Mouse (Mus musculus): Measurements from ENCODE around the gene Stat5b.
A peak's percentile ranks its signal among the peaks of the same experiment; 100 is the strongest.

The Stat5b gene

GRCm38 (mm10) chr11:100840866-100841265 lies 9.7 kb downstream of the Stat5b start:
- peak; percentile 75 for DNase-seq (ENCODE audit: low read depth, low spot score)

GRCm38 (mm10) chr11:100839523-100839922 lies 11.0 kb downstream of the Stat5b start:
- DNase-seq (ENCODE audit: low read depth, low spot score): peak; percentile 33

- DNase-seq (ENCODE audit: low read depth, low spot score): no peak
Measured at GRCm38 (mm10) chr11:100838894-100839293, 11.6 kb downstream of the Stat5b start.

GRCm38 (mm10) chr11:100836923-100837702 lies 13.4 kb downstream of the Stat5b start:
- peak; percentile 70 for DNase-seq (ENCODE audit: low read depth, low spot score)

- DNase-seq (ENCODE audit: low read depth, low spot score): peak; percentile 41
Measured at GRCm38 (mm10) chr11:100833466-100833865, 17.1 kb downstream of the Stat5b start.

GRCm38 (mm10) chr11:100831396-100831795 lies 19.1 kb downstream of the Stat5b start:
- DNase-seq (ENCODE audit: low read depth, low spot score): peak; percentile 51

GRCm38 (mm10) chr11:100829691-100830090 lies 20.8 kb downstream of the Stat5b start:
- no peak for DNase-seq (ENCODE audit: low read depth, low spot score)

- DNase-seq (ENCODE audit: low read depth, low spot score): no peak
Measured at GRCm38 (mm10) chr11:100828676-100829151, 21.8 kb downstream of the Stat5b start.

GRCm38 (mm10) chr11:100826161-100826866 lies 24.2 kb downstream of the Stat5b start:
- no peak for DNase-seq (ENCODE audit: low read depth, low spot score)

- no peak for DNase-seq (ENCODE audit: low read depth, low spot score)
Measured at GRCm38 (mm10) chr11:100825451-100825850, 25.1 kb downstream of the Stat5b start.

GRCm38 (mm10) chr11:100824496-100824895 lies 26.0 kb downstream of the Stat5b start:
- DNase-seq (ENCODE audit: low read depth, low spot score): peak; percentile 56

GRCm38 (mm10) chr11:100823543-100824313 lies 26.8 kb downstream of the Stat5b start:
- peak; percentile 88 for DNase-seq (ENCODE audit: low read depth, low spot score)

GRCm38 (mm10) chr11:100822365-100822764 lies 28.2 kb downstream of the Stat5b start:
- peak; percentile 83 for DNase-seq (ENCODE audit: low read depth, low spot score)

GRCm38 (mm10) chr11:100821605-100822220 lies 28.8 kb downstream of the Stat5b start:
- peak; percentile 59 for DNase-seq (ENCODE audit: low read depth, low spot score)

GRCm38 (mm10) chr11:100820047-100820446 lies 30.5 kb downstream of the Stat5b start:
- DNase-seq (ENCODE audit: low read depth, low spot score): no peak

- DNase-seq (ENCODE audit: low read depth, low spot score): peak; percentile 63
Measured at GRCm38 (mm10) chr11:100819626-100820025, 30.9 kb downstream of the Stat5b start.

GRCm38 (mm10) chr11:100819048-100819447 lies 31.5 kb downstream of the Stat5b start:
- peak; percentile 51 for DNase-seq (ENCODE audit: low read depth, low spot score)

- peak; percentile 69 for DNase-seq (ENCODE audit: low read depth, low spot score)
Measured at GRCm38 (mm10) chr11:100818359-100819012, 32.0 kb downstream of the Stat5b start.

GRCm38 (mm10) chr11:100817311-100817710 lies 33.2 kb downstream of the Stat5b start:
- no peak for DNase-seq (ENCODE audit: low read depth, low spot score)

- no peak for DNase-seq (ENCODE audit: low read depth, low spot score)
Measured at GRCm38 (mm10) chr11:100816801-100817200, 33.7 kb downstream of the Stat5b start.

- no peak for DNase-seq (ENCODE audit: low read depth, low spot score)
Measured at GRCm38 (mm10) chr11:100816342-100816741, 34.2 kb downstream of the Stat5b start.
